Mouse (Mus musculus) forebrain, embryonic 13.5 days (tissue): Measurements from ENCODE around the gene 0610010K14Rik. TPM values are rescaled to one million over a fixed set of nuclear protein-coding genes. Genes with fewer than 3 reads are reported as not detected.

Source experiments
- ATAC-seq: fragments of 200-750 bp; cut with Nextera tagmentation; 2 replicates; pipeline ENCODE4 v1.8.0; 2017
- H3K27ac ChIP-seq: fragments of 300-500 bp; sonication (generic); 2 replicates; pipeline ENCODE4 v1.5.1; 2015; ENCODE audit warnings: inconsistent platforms, mild to moderate bottlenecking, moderate library complexity
- H3K27me3 ChIP-seq: fragments of 300-500 bp; sonication (generic); 2 replicates; pipeline ENCODE4 v1.6.1; 2015; ENCODE audit warnings: mild to moderate bottlenecking, inconsistent platforms
- H3K36me3 ChIP-seq: fragments of 300-500 bp; sonication (generic); 2 replicates; pipeline ENCODE4 v1.6.1; 2015; ENCODE audit warnings: mild to moderate bottlenecking, inconsistent platforms; ENCODE audit not compliant: poor library complexity, severe bottlenecking
- H3K4me1 ChIP-seq: fragments of 300-500 bp; sonication (generic); 2 replicates; pipeline ENCODE4 v1.6.1; 2015; ENCODE audit warnings: inconsistent platforms
- H3K4me2 ChIP-seq: fragments of 300-500 bp; sonication (generic); 2 replicates; pipeline ENCODE4 v1.6.1; 2015; ENCODE audit warnings: inconsistent platforms, mild to moderate bottlenecking, moderate library complexity
- H3K4me3 ChIP-seq: fragments of 300-500 bp; sonication (generic); 2 replicates; pipeline ENCODE4 v1.5.1; 2015; ENCODE audit warnings: mild to moderate bottlenecking, inconsistent platforms
- H3K9ac ChIP-seq: fragments of 300-500 bp; sonication (generic); 2 replicates; pipeline ENCODE4 v1.6.1; 2015; ENCODE audit warnings: mild to moderate bottlenecking, inconsistent platforms
- H3K9me3 ChIP-seq: fragments of 300-500 bp; sonication (generic); replicated peaks from 2 replicates; pipeline ENCODE4 v1.6.1; 2016; ENCODE audit warnings: inconsistent platforms
- WGBS: fragments of 180-500 bp; shearing (Covaris S2); methylation state at CpG from one replicate; pipeline ENCODE4 v1.1.7; 2015; 5-methylcytosine and 5-hydroxymethylcytosine counted together
- polyA plus RNA-seq: library from polyadenylated mRNA; unstranded; fragments of >200 nt; fragmentation: Nextera tagmentation; extraction: Ambion mirVana; gene quantifications from 2 replicates; pipeline ENCODE4 v1.2.1, GENCODE M21; 2015

Gene 0610010K14Rik
- polyA plus RNA-seq, 1 experiment from 2014 or later = 229 TPM

GRCm38 (mm10) chr11:70233016-70233415 is 4.7 kb downstream of the 0610010K14Rik start:
- peak overlapping the region; percentile 31; the same call in 1 of the 2 replicates for H3K4me3 ChIP-seq
- H3K4me2 ChIP-seq = peak overlapping the region; percentile 60
- H3K27ac ChIP-seq = no peak overlapping the region
- H3K27me3 ChIP-seq = peaks cover 31% of the 10 kb centered on the region
- H3K9me3 ChIP-seq = no peaks in the 10 kb centered on the region
- 33% methylated on average over 8 of the region's 8 CpGs for WGBS
- H3K9ac ChIP-seq = peak overlapping the region; percentile 65
- no peak for ATAC-seq
- peaks cover 44% of the 10 kb centered on the region for H3K4me1 ChIP-seq
- peaks cover 20% of the 10 kb centered on the region for H3K36me3 ChIP-seq

GRCm38 (mm10) chr11:70232546-70232945 is 5.2 kb downstream of the 0610010K14Rik start:
- WGBS = 9% methylated on average over 10 of the region's 10 CpGs
- peak overlapping the region; percentile 31 for H3K4me3 ChIP-seq

DNA sequence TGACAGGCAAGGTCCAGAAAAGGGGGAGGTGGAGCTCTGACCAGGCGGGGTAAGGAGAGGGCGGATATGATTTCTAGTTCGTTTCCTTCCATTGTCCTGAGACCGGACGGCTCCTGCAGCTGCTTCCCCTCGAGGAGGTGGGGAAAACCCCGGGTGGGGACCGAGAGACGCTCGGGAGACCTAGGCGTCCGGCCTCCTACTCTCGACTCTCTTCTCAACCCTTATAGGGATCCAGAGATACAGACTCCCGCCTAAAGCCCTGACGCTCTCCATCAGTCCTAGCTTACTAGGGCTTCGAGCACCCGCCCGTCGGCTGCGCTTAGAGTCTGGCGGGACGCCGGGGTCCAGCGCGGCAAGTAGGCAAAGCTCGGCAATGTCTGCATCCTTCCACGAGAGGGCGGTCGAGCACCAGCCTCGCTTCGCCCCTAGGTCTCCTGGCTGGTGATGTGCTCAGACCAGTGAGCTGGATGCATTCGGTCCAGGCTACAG is 7.4 kb downstream of the 0610010K14Rik start:
- peak; percentile 31; the same call in 1 of the 2 replicates for ATAC-seq

More at GRCm38 (mm10) chr11:70232546-70232945, 5.2 kb downstream of the 0610010K14Rik start:
- peak overlapping the region; percentile 65 for H3K9ac ChIP-seq
- H3K9me3 ChIP-seq = no peaks in the 10 kb centered on the region
- H3K27me3 ChIP-seq = peaks cover 35% of the 10 kb centered on the region
- H3K4me2 ChIP-seq = peak overlapping the region; percentile 60
- H3K27ac ChIP-seq = no peak overlapping the region
- ATAC-seq = no peak
- H3K36me3 ChIP-seq = peaks cover 20% of the 10 kb centered on the region
- peaks cover 48% of the 10 kb centered on the region for H3K4me1 ChIP-seq

GRCm38 (mm10) chr11:70229260-70230010 is 8.3 kb downstream of the 0610010K14Rik start, which contains the start of gene Bcl6b:
Gene Bcl6b (minus strand): TSS chr11:70229798.
- no peaks in the 10 kb centered on the region for H3K9me3 ChIP-seq
- H3K9ac ChIP-seq = peak within 1 kb of the TSS; percentile 48
- H3K4me2 ChIP-seq = peak within 1 kb of the TSS; percentile 54
- H3K4me1 ChIP-seq = peaks cover 52% of the 10 kb centered on the region
- H3K27me3 ChIP-seq = peaks cover 66% of the 10 kb centered on the region
- no peak for ATAC-seq
- no peak within 1 kb of the TSS for H3K27ac ChIP-seq
- peak within 1 kb of the TSS; percentile 30 for H3K4me3 ChIP-seq
- H3K36me3 ChIP-seq = peaks cover 4% of the 10 kb centered on the region
- WGBS = 2% methylated on average over 39 of the region's 39 CpGs

More for the DNA sequence above, 7.4 kb downstream of the 0610010K14Rik start:
- H3K27ac ChIP-seq = no peak overlapping the region
- peak overlapping the region; percentile 13 for H3K4me3 ChIP-seq
- peak overlapping the region; percentile 54 for H3K4me2 ChIP-seq
- H3K27me3 ChIP-seq = peaks cover 58% of the 10 kb centered on the region
- H3K4me1 ChIP-seq = peaks cover 52% of the 10 kb centered on the region
- WGBS = 2% methylated on average over 32 of the region's 32 CpGs
- H3K9ac ChIP-seq = no peak overlapping the region
- no peaks in the 10 kb centered on the region for H3K9me3 ChIP-seq
- peaks cover 12% of the 10 kb centered on the region for H3K36me3 ChIP-seq

DNA sequence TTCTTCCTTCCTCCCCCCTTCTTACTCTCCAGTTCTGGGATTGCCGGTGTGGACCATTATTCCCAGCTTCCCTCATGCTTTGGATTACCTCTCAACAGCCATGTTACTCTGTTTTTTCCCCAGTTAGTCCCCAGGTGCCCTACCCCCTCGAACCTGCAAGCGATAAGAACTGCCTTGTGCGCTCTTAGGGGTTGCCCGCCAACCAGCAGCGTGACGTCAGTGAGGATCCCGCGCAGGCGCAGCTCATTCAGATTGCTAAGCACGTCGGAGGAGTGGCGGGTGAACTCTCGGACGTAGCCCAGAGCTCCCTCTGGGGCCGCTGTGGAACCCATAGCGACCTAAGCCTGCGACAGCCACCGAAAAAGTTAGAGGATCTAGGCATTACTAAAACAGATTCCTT is 8.9 kb downstream of the 0610010K14Rik start:
- WGBS = under 1% methylated on average over 19 of the region's 19 CpGs
- peaks cover 72% of the 10 kb centered on the region for H3K27me3 ChIP-seq
- H3K9me3 ChIP-seq = no peaks in the 10 kb centered on the region
- no peak overlapping the region for H3K27ac ChIP-seq
- H3K4me1 ChIP-seq = peaks cover 52% of the 10 kb centered on the region
- peak overlapping the region; percentile 54 for H3K4me2 ChIP-seq
- H3K4me3 ChIP-seq = peak overlapping the region; percentile 30
- ATAC-seq = peak; percentile 63; the same call in 1 of the 2 replicates
- H3K9ac ChIP-seq = peak overlapping the region; percentile 48
- H3K36me3 ChIP-seq = no peaks in the 10 kb centered on the region

DNA sequence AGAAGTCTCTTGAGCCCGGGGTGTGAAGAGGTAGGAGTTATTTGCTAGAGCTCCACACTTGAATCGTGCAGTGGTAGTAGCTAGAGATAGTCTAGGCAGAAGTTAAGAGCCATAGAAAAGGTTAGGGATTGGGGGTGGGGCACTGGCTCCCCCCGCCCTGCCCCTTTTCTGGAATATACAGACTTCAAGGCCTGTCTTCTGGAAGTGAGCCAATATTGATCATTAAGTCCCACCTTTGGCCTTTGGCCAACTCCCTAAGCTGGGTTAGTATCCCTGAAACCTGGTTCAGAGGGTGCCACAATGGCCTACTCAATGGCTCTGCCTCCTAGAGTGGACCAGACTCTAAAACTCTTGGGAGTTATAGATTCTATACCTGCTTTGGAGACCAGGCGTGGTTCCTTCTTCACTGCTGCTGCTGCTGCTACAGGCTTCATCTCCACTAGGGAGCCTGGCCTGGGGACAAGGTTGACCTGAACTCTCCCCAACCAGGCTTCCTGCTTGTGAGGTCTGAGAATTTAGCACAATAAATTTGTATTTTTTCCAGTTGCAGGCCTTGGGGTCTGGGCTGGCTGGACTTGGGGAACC is 10.0 kb downstream of the 0610010K14Rik start:
- 85% methylated on average over 4 of the region's 4 CpGs for WGBS
- H3K4me2 ChIP-seq = peak overlapping the region; percentile 54
- ATAC-seq = no peak

GRCm38 (mm10) chr11:70227126-70227525 is 10.6 kb downstream of the 0610010K14Rik start:
- H3K27ac ChIP-seq = no peak overlapping the region
- H3K36me3 ChIP-seq = no peaks in the 10 kb centered on the region
- no peak for ATAC-seq
- peak overlapping the region; percentile 26 for H3K4me3 ChIP-seq
- H3K4me2 ChIP-seq = peak overlapping the region; percentile 54
- H3K9ac ChIP-seq = peak overlapping the region; percentile 43; the same call in 1 of the 2 replicates
- H3K9me3 ChIP-seq = no peaks in the 10 kb centered on the region
- peaks cover 72% of the 10 kb centered on the region for H3K27me3 ChIP-seq
- 34% methylated on average over 5 of the region's 5 CpGs for WGBS
- H3K4me1 ChIP-seq = peaks cover 46% of the 10 kb centered on the region

More for the DNA sequence above, 10.0 kb downstream of the 0610010K14Rik start:
- Histone ChIP-seq H3K27me3 (peaks cover 72% of the 10 kb centered on the region), H3K4me1 (peaks cover 48% of the 10 kb centered on the region), H3K9ac (no peak overlapping the region), H3K4me3 (0 out of 2 replicates have a peak overlapping the region, but pooled peaks have one; percentile 30), H3K36me3 (no peaks in the 10 kb centered on the region), H3K9me3 (no peaks in the 10 kb centered on the region), H3K27ac (no peak overlapping the region)

DNA sequence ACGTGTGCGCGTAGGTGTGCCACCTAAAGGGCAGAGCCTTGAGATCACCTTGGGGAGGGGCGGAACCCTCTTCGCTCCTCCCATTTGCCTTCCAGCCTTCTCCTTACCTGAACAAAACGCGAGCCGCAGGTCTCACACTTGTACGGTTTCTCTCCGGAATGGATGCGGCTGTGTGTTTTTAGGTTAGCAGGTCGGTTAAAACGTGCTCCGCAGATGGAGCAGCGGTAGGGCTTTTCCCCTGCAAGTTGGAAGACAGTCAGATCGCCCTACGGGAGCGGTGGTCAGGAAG is 11.2 kb downstream of the 0610010K14Rik start:
- Histone ChIP-seq H3K4me2 (peak overlapping the region; percentile 54), H3K36me3 (no peaks in the 10 kb centered on the region), H3K27me3 (peaks cover 71% of the 10 kb centered on the region), H3K9ac (peak overlapping the region; percentile 43), H3K27ac (no peak overlapping the region), H3K4me1 (peaks cover 51% of the 10 kb centered on the region), H3K9me3 (no peaks in the 10 kb centered on the region), H3K4me3 (peak overlapping the region; percentile 26)
- WGBS = 6% methylated on average over 18 of the region's 18 CpGs
- ATAC-seq = no peak

GRCm38 (mm10) chr11:70225798-70226601 is 11.7 kb downstream of the 0610010K14Rik start:
- Histone ChIP-seq H3K27me3 (peaks cover 68% of the 10 kb centered on the region), H3K4me3 (peak overlapping the region; percentile 26), H3K4me2 (peak overlapping the region; percentile 54), H3K9ac (peak overlapping the region; percentile 43), H3K4me1 (peaks cover 55% of the 10 kb centered on the region), H3K9me3 (no peaks in the 10 kb centered on the region), H3K36me3 (no peaks in the 10 kb centered on the region), H3K27ac (no peak overlapping the region)
- no peak for ATAC-seq
- WGBS = 16% methylated on average over 27 of the region's 27 CpGs

GRCm38 (mm10) chr11:70223724-70224123 is 14.0 kb downstream of the 0610010K14Rik start:
- 85% methylated on average over 9 of the region's 9 CpGs for WGBS
- no peaks in the 10 kb centered on the region for H3K36me3 ChIP-seq
- no peak overlapping the region for H3K9ac ChIP-seq
- no peak overlapping the region for H3K27ac ChIP-seq
- ATAC-seq = no peak
- peaks cover 48% of the 10 kb centered on the region for H3K27me3 ChIP-seq
- no peaks in the 10 kb centered on the region for H3K9me3 ChIP-seq
- peaks cover 57% of the 10 kb centered on the region for H3K4me1 ChIP-seq
- H3K4me3 ChIP-seq = no peak overlapping the region
- H3K4me2 ChIP-seq = no peak overlapping the region

GRCm38 (mm10) chr11:70221603-70222500 is 15.9 kb downstream of the 0610010K14Rik start:
- WGBS = 9% methylated on average over 14 of the region's 14 CpGs
- peaks cover 44% of the 10 kb centered on the region for H3K4me1 ChIP-seq
- H3K9ac ChIP-seq = peak overlapping the region; percentile 67
- H3K9me3 ChIP-seq = no peaks in the 10 kb centered on the region
- peak overlapping the region; percentile 50 for H3K4me3 ChIP-seq
- H3K4me2 ChIP-seq = peak overlapping the region; percentile 92
- peaks cover 12% of the 10 kb centered on the region for H3K36me3 ChIP-seq
- H3K27me3 ChIP-seq = peaks cover 36% of the 10 kb centered on the region
- ATAC-seq = no peak
- H3K27ac ChIP-seq = no peak overlapping the region
